Mouse (Mus musculus) adrenal gland, postnatal 4 days (tissue): ENCODE data around the gene Ccl5. TPM values are rescaled to one million over a fixed set of nuclear protein-coding genes. Genes with fewer than 3 reads are reported as not detected.

Experiments used
- DNase-seq, 2 experiments: peaks; one replicate each; pipeline ENCODE4 v3.0.0; 2021 to 2022; ENCODE audit warnings: low spot score in 2 of 2, mixed read lengths in 2 of 2
- total RNA-seq, 2 experiments: library from RNA; stranded (reverse); gene quantifications; 2 replicates each; pipeline ENCODE4 v1.2.3; 2021

Ccl5 gene
- total RNA-seq, 2 experiments from 2014 or later: 1.1 to 1.3 TPM

GRCm38 (mm10) chr11:83540931-83541330 lies 10.6 kb upstream of the Ccl5 start:
- DNase-seq: no peak

- no peak for DNase-seq
These were observed 8.5 kb upstream of the Ccl5 start for GRCm38 (mm10) chr11:83538705-83539314.

GRCm38 (mm10) chr11:83536831-83537230 lies 6.5 kb upstream of the Ccl5 start:
- no peak for DNase-seq

- DNase-seq: peak; percentile 46 to 58
These were observed 4.5 kb upstream of the Ccl5 start for GRCm38 (mm10) chr11:83534609-83535423.

GRCm38 (mm10) chr11:83534143-83534542 lies 3.8 kb upstream of the Ccl5 start:
- DNase-seq: no peak

GRCm38 (mm10) chr11:83533192-83533591 lies 2.9 kb upstream of the Ccl5 start:
- DNase-seq: no peak

- DNase-seq: no peak
These were observed 1.3 kb downstream of the Ccl5 start for GRCm38 (mm10) chr11:83529024-83529423.

GRCm38 (mm10) chr11:83522075-83522474 lies 8.2 kb downstream of the Ccl5 start, which contains the start of gene Heatr9:
Heatr9 (minus strand) TSS chr11:83522175.
- DNase-seq: no peak

- DNase-seq: no peak
These were observed 11.9 kb downstream of the Ccl5 start for GRCm38 (mm10) chr11:83518371-83518770.

GRCm38 (mm10) chr11:83517153-83517552 lies 13.2 kb downstream of the Ccl5 start:
- DNase-seq: no peak

GRCm38 (mm10) chr11:83509521-83509920 lies 20.8 kb downstream of the Ccl5 start:
- DNase-seq: no peak

- no peak for DNase-seq
These were observed 26.0 kb downstream of the Ccl5 start for GRCm38 (mm10) chr11:83504308-83504707.

GRCm38 (mm10) chr11:83495571-83495970 lies 34.7 kb downstream of the Ccl5 start:
- DNase-seq: no peak

- DNase-seq: no peak
These were observed 38.8 kb downstream of the Ccl5 start for GRCm38 (mm10) chr11:83491488-83491887.

Other genes with a start within 250 kb of the Ccl5 start
- 1 to 10 TPM; 1.9 to 3.7 TPM for gene Slfn14, start 243.8 kb downstream of the Ccl5 start, total RNA-seq
- gene Ap2b1, start 231.5 kb downstream of the Ccl5 start, total RNA-seq: 100 to 1,000 TPM; 105 to 121 TPM
- 10 to 100 TPM; 17.6 to 20.0 TPM for gene Pex12, start 227.9 kb downstream of the Ccl5 start, total RNA-seq
- gene Rasl10b, start 121.4 kb downstream of the Ccl5 start, total RNA-seq: 10 to 100 TPM; 10.8 to 11.4 TPM
- gene Gas2l2, start 101.1 kb downstream of the Ccl5 start, total RNA-seq: under 1 TPM in 1 of 2 experiments, not detected in 1; 0.11 TPM
- gene 1700020L24Rik, start 92.8 kb downstream of the Ccl5 start, total RNA-seq: under 1 TPM; 0.48 to 0.56 TPM
- 10 to 100 TPM; 17.5 to 18.8 TPM for gene Mmp28, start 67.4 kb downstream of the Ccl5 start, total RNA-seq
- 10 to 100 TPM; 75.9 to 78.3 TPM for gene Taf15, start 57.4 kb downstream of the Ccl5 start, total RNA-seq
- gene Heatr9, start 8.3 kb downstream of the Ccl5 start, total RNA-seq: not detected
- gene Ccl9, start 48.1 kb upstream of the Ccl5 start, total RNA-seq: 1 to 10 TPM; 5.0 to 8.5 TPM
- gene Ccl6, start 62.6 kb upstream of the Ccl5 start, total RNA-seq: 1 to 10 TPM; 7.0 to 9.3 TPM
- not detected for gene Rpl9-ps1, start 115.1 kb upstream of the Ccl5 start, total RNA-seq
- gene Ccl3, start 118.8 kb upstream of the Ccl5 start, total RNA-seq: under 1 TPM in 1 of 2 experiments, not detected in 1; 0.56 TPM
- gene Ccl4, start 132.1 kb upstream of the Ccl5 start, total RNA-seq: under 1 TPM in 1 of 2 experiments, not detected in 1; 0.51 TPM
- gene Wfdc17, start 173.5 kb upstream of the Ccl5 start, total RNA-seq: under 1 TPM in 1 of 2 experiments, not detected in 1; 0.87 TPM
- gene Wfdc18, start 178.5 kb upstream of the Ccl5 start, total RNA-seq: not detected
- gene Wfdc21, start 216.4 kb upstream of the Ccl5 start, total RNA-seq: 1 to 10 TPM in 1 of 2 experiments, not detected in 1; 3.1 TPM
- gene Heatr6, start 223.2 kb upstream of the Ccl5 start, total RNA-seq: 10 to 100 TPM; 18.2 to 20.7 TPM